Mouse (Mus musculus): Measurements from ENCODE around the gene Nlrc5.
"Not testable (repeated sequence)": the region's sequence is repeated elsewhere in the genome, so short reads cannot be mapped to it uniquely, and the experiment has no call there.

Gene Nlrc5

GRCm38 (mm10) chr8:94433981-94434466 lies at the start of gene Nlrc5:
Nlrc5 (plus strand) TSS chr8:94434356.
- ATAC-seq (ENCODE audit: low TSS enrichment) = peak; percentile 80; the same call in 1 of the 2 replicates

- ATAC-seq (ENCODE audit: low TSS enrichment) = peak; percentile 29
Observed at GRCm38 (mm10) chr8:94385506-94386213, 48.5 kb upstream of the Nlrc5 start.

- peak; percentile 97 for ATAC-seq (ENCODE audit: low TSS enrichment)
Observed at GRCm38 (mm10) chr8:94386214-94387026, 47.7 kb upstream of the Nlrc5 start, which contains the start of gene Herpud1. Herpud1 (plus strand) TSS chr8:94386438.

- ATAC-seq (ENCODE audit: low TSS enrichment) = peak; percentile 38
Observed at GRCm38 (mm10) chr8:94387027-94387684, 47.0 kb upstream of the Nlrc5 start.

- ATAC-seq (ENCODE audit: low TSS enrichment) = no peak
Observed at GRCm38 (mm10) chr8:94387785-94388184, 46.4 kb upstream of the Nlrc5 start.

DNA sequence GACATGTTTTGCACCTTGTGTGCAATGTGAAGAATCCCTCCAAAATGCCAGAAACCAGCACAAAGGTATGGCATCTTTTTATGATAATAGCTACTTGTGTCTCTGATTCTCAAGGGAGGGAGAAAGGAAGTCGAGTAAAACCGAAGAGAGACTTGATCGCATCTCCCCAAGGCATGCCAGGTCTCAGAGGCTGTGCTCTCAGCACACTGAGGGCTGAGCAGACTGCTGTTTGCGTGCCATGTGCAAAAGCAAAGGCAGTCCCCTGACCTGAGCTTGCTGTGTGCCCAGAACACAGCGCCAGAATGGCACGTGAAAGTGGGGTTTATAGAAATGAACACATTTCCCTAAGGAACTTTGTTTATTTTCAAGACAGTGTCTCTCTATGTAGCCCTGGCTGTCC lies 44.6 kb upstream of the Nlrc5 start:
- ATAC-seq (ENCODE audit: low TSS enrichment) = no peak

GRCm38 (mm10) chr8:94390429-94390828 lies 43.7 kb upstream of the Nlrc5 start:
- no peak for ATAC-seq (ENCODE audit: low TSS enrichment)

- ATAC-seq (ENCODE audit: low TSS enrichment) = no peak
Observed at GRCm38 (mm10) chr8:94390910-94391309, 43.2 kb upstream of the Nlrc5 start.

- ATAC-seq (ENCODE audit: low TSS enrichment) = no peak
Observed at GRCm38 (mm10) chr8:94392147-94392546, 42.0 kb upstream of the Nlrc5 start.

DNA sequence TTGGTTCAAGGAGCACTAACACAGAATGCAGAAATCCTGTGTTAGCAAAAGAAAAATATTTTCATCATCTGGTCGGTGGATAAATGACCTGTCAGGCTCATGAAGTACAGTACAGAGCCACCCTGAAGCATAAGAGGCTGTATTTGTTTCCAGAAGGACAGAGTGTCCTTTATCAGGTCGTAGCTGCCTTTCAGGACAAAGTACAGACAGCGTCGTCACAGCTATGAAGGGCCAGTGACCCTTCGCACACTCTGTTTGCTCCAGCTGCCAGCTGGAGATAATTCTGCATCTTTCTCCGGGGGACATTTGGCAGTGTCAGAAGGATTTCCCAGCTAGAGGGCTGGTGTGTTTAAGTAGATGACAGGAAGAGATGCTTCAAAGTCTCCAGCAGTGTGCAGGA lies 41.5 kb upstream of the Nlrc5 start:
- no peak for ATAC-seq (ENCODE audit: low TSS enrichment)

GRCm38 (mm10) chr8:94395851-94396540 lies 38.2 kb upstream of the Nlrc5 start:
- no peak for ATAC-seq (ENCODE audit: low TSS enrichment)

- peak; percentile 78 for ATAC-seq (ENCODE audit: low TSS enrichment)
Observed at GRCm38 (mm10) chr8:94396964-94397657, 37.0 kb upstream of the Nlrc5 start.

- no peak for ATAC-seq (ENCODE audit: low TSS enrichment)
Observed at GRCm38 (mm10) chr8:94398587-94398986, 35.6 kb upstream of the Nlrc5 start.

GRCm38 (mm10) chr8:94399361-94399953 lies 34.7 kb upstream of the Nlrc5 start:
- ATAC-seq (ENCODE audit: low TSS enrichment) = no peak

DNA sequence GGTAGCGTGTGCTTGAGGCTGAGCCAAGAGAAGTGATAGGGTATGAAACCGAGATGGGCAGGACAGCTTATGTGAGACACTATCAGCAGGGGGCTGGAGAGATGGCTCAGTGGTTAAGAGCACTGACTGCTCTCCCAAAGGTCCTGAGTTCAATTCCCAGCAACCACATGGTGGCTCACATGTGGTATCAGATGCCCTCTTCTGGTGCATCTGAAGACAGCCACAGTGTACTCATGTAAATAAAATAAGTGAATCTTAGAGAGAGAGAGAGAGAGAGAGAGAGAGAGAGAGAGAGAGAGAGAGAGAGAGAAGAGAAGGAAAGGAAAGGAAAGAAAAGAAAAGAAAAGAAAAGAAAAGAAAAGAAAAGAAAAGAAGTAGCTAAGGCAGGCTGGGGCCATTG lies 34.2 kb upstream of the Nlrc5 start:
- not testable (repeated sequence) for ATAC-seq (ENCODE audit: low TSS enrichment)

DNA sequence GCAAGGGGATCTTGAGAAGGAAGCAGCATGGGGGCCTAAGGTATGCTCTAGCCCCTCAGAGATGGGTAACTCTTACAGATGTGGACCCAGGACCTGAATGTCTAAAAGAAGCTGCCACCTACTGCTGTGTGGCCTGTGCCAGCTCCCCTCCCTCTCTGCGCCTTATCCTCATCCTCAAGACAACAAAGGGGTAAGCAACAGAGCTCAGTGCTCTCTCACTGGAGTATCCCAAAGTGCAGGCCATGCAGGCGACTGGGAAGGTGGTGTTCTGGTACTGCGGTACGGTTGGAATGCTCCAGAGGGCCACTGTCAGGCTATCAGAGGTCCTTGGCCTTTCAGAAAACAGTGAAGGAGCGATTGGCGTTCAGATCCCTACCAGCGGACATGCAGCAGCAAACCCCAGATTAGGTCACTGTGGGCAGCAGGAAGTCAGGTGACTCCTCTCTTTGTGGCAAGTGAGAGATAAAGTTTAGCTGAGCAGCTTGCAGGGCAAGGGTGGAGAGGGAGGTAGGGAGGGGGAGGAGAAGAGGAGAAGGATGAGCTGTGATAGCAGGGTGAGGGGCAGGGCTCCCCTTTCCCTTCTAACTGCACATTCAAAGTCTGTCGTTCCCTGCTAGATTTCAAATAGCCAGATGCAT lies 25.6 kb upstream of the Nlrc5 start:
- no peak for ATAC-seq (ENCODE audit: low TSS enrichment)

DNA sequence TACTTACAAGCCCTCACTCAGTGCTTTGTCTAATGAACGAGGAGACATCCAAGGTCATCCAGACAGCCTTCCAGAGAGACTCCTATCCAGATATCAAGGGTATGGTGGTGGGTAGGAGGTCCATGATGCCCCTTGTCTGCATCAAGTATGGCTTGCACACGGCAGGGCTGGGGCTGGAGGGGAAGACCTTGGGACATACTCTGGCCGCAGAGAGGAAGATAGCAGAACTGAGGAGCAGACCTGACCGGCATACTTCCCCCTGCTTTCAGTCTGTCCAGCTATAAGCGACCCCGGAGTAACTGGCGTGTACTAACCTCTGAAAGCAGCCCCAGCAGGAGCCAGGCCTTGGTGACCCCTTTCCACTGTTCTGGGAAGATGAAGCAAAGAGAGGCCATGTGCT lies 24.6 kb upstream of the Nlrc5 start:
- ATAC-seq (ENCODE audit: low TSS enrichment) = no peak

GRCm38 (mm10) chr8:94412518-94412917 lies 21.6 kb upstream of the Nlrc5 start:
- no peak for ATAC-seq (ENCODE audit: low TSS enrichment)

- ATAC-seq (ENCODE audit: low TSS enrichment) = no peak
Observed at GRCm38 (mm10) chr8:94413509-94413908, 20.6 kb upstream of the Nlrc5 start.

- no peak for ATAC-seq (ENCODE audit: low TSS enrichment)
Observed at GRCm38 (mm10) chr8:94415218-94415617, 18.9 kb upstream of the Nlrc5 start.
